Mouse (Mus musculus) embryonic fibroblast, embryonic 13.5 days (primary cell): ENCODE measurements around the gene Igbp1. TPM values are rescaled to one million over a fixed set of nuclear protein-coding genes. Genes with fewer than 3 reads are reported as not detected.
A peak's percentile ranks its signal among the peaks of the same experiment; 100 is the strongest.

Experiments
- H3K27ac ChIP-seq: 2 replicates; pipeline ENCODE4 v1.5.1; 2012; ENCODE audit warnings: low read length, control low read depth, inconsistent platforms; ENCODE audit not compliant: insufficient read depth
- H3K4me1 ChIP-seq: 2 replicates; pipeline ENCODE4 v1.6.1; 2011; ENCODE audit warnings: low read length; ENCODE audit not compliant: control insufficient read depth, insufficient read depth
- H3K4me3 ChIP-seq: 2 replicates; pipeline ENCODE4 v1.5.1; 2011; ENCODE audit warnings: mild to moderate bottlenecking, control low read depth, low read length; ENCODE audit not compliant: insufficient read depth
- CTCF ChIP-seq: IDR thresholded peaks from 2 replicates; pipeline ENCODE4 v1.5.1; 2011; ENCODE audit warnings: mild to moderate bottlenecking, control low read depth, low read length, moderate library complexity, borderline replicate concordance; ENCODE audit not compliant: insufficient read depth
- POLR2A ChIP-seq: IDR thresholded peaks from 2 replicates; pipeline ENCODE4 v1.6.1; 2011; ENCODE audit warnings: low read depth, mild to moderate bottlenecking, control low read depth, low read length, moderate library complexity
- polyA plus RNA-seq: library from polyadenylated mRNA; stranded (reverse); fragments of >200 nt; gene quantifications from 2 replicates; pipeline ENCODE4 v1.2.4, GENCODE M21; 2011; ENCODE audit warnings: low read depth; ENCODE audit not compliant: missing spikeins, insufficient read length

The Igbp1 gene
- polyA plus RNA-seq = 51.9 and 66.7 TPM in 2 replicates

DNA sequence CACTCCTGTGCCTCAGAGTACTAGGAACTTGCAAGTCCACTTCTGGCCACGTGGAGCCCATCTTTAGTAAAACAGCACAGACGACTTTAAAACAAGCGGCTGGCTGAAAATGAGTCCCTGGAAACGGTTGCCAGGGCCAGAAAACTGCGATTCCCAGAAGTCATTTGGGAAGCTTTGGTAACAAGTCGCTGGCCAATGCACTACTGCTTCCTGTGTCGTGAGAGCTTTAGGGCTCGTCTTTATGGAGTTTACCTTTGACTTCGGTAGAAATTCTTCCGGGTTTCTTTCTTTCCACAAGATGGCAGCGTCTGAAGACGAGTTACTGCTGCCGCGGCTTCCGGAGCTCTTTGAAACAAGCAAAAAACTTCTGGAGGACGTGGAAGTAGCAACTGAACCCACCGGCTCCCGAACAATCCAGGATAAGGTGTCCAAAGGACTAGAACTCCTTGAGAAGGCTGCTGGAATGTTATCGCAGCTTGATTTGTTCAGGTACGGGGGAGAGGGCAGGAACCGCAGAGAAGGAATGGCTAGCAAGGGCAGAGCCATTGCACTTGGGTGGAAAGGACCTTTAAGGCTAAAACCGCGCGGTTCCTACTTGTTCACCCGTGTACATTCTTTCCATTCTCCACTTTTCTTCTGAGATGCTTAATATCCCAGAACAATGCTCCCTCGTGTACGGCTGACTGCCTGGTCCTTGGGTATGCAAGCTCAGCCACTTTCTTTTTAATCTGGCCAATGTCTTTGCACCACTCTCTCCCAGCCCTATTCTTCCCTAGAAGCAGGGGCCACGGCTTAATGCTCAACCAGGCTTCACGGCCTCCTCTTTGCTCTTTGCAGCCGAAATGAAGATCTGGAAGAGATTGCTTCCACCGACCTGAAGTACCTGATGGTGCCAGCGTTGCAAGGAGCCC, at the start of gene Igbp1:
Igbp1 (plus strand) TSS at position 224 of the 911 bp plus-strand sequence.
- H3K27ac ChIP-seq = no peak within 1 kb of the TSS
- H3K4me3 ChIP-seq = peak within 1 kb of the TSS; percentile 78
- H3K4me1 ChIP-seq = no peaks in the 10 kb centered on the region
- TF ChIP-seq CTCF (no peak), POLR2A (peak; percentile 42; the same call in 1 of the 2 replicates)

DNA sequence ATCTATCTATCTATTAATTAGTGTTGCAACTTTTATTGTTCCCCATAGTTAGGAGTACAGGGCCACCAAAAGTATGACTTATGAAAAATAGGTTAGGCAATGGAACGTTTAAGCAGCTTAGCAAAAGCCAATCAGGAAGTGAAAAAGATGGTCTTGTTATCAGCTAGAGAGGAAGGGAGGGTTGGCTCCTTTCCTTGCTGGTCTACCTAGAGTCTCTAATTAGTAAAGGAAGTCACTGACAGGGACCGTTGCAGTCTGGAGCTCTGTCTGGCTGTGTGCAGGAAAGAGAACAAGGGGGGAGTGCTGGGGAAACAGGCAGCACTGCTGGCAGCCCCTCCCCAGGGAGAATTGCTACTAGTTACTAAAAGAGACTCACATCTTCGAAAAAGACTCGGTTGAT, 26.0 kb upstream of the Igbp1 start:
- no peak for TF ChIP-seq POLR2A
- no peak for TF ChIP-seq CTCF
- Histone ChIP-seq H3K4me1 (no peaks in the 10 kb centered on the region), H3K4me3 (no peak overlapping the region), H3K27ac (no peak overlapping the region)

DNA sequence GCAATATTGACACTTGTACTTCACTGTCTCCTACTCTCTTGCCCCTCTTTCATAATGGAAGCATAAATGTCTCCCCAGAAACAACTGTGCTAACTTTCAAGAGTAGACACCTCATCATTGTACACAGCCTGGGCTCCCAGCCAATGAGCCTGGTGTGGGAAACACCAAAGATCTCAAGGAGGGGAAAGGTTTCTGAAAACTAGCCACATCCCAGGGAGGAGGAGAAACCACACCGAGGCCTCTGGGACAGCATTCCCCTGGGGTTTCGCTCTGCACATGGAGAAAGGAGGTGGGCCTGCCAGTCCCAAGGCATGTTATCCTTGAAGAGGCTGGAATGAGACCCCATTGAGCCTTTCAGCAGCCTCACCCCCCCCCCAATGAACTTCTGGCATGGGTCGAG, 24.0 kb upstream of the Igbp1 start:
- Histone ChIP-seq H3K4me1 (no peaks in the 10 kb centered on the region), H3K27ac (no peak overlapping the region), H3K4me3 (no peak overlapping the region)
- no peak for TF ChIP-seq POLR2A
- TF ChIP-seq CTCF = no peak

DNA sequence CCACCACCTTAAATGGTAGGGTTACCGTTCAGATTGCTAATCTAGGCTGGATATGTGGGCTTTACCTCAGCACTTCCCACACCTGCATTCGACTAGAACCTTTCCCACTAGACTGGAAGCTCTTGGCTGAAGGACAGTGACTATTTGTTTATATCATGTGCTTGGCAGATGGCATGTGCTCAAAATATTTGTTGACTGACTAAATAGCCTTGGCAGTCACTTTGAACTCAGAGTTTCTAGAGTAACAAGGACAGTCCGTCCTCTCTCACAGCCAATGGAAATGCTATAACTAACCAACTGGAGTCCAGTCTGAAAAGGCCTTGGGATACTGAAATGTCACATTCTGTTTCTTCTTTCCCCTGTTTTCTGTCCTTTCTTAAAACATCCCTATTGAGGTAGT, 22.6 kb upstream of the Igbp1 start:
- no peaks in the 10 kb centered on the region for H3K4me1 ChIP-seq
- TF ChIP-seq POLR2A (no peak), CTCF (no peak)
- no peak overlapping the region for H3K4me3 ChIP-seq

DNA sequence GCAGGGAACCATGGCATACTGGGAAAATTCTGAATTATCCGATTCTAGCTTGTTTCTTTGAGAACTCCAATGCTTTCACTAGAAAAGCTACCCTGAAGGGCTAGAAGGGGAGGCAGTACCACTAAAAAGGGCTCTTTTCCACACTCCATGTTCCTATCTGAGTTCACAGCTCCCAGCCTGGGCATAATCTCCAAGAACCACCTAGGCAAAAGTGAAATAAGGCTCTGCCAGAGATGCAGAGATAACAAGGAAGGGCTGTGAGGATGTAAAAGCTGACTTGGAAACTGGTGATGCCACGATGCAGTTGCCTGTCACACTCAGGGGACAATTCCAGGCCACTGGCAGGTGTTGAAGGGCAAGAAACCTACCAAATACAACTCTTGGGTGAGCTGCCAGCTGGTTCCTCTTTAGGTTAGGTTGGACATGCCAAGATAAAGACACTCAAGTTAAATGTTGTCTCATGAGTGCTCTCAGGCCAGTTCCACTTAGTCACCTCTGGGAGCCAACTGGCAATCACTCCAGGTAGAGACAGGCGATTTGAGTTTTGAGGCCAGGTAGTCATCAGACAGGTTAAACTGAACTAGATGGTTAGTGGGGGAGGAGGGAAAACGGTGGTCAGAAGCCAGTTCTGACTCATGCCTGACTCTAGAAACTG, 18.4 kb upstream of the Igbp1 start:
- no peaks in the 10 kb centered on the region for H3K4me1 ChIP-seq
- no peak overlapping the region for H3K27ac ChIP-seq
- no peak overlapping the region for H3K4me3 ChIP-seq
- no peak for TF ChIP-seq POLR2A
- no peak for TF ChIP-seq CTCF

More for the DNA sequence above, 22.6 kb upstream of the Igbp1 start:
- no peak overlapping the region; the same call in 1 of the 2 replicates for H3K27ac ChIP-seq

DNA sequence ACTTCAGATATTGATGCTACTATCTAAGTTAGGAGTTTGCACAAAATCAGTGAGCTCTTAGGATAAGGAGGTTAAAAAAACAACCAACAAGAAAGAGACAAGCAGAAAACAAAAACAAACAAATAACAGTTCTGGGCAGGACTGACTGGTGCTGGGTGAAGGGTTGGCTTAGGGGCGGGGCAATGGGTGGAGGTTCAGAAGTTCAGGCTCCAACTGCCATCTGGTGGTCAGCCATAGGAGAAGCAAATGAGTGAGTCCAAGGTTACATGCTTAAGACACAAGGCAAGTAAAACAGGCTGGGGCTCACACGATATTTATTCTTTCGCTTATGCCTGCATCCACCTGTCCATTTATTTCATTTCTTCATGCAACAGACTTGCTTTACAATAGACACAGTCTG, 13.8 kb upstream of the Igbp1 start:
- no peak overlapping the region for H3K4me3 ChIP-seq
- TF ChIP-seq CTCF (0 out of 2 replicates have a peak, but pooled peaks have one; percentile 28), POLR2A (no peak)
- no peak overlapping the region for H3K27ac ChIP-seq
- H3K4me1 ChIP-seq = no peaks in the 10 kb centered on the region

DNA sequence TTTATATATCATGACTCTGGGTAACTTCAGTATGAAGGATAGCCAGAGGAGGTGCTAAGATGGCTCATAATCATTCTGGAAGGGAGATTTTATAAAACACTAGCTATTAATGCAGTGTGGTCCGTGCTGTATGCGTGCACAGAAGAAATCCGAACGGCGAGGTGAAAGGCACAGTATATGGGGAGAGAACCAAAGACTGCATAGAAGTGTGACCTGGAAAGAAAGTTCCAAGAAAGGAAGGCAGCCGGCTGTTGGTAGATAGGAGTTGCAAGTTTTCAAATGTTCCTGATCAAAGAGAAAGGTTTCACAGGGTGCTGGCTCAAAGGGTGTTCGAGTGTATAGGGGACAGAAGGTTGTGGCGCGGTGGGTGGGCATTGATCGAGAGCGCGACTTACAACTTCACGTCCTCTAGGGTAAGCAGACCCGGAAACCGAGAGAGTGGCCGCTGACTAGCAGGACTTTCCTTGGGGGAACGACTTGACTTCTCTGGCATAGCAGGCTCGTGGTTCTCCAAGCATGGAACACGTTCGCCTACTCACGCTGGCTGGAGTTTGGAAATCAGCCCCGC, 507 bp upstream of the Igbp1 start:
- no peaks in the 10 kb centered on the region for H3K4me1 ChIP-seq
- peak overlapping the region; percentile 52 for H3K4me3 ChIP-seq
- no peak for TF ChIP-seq POLR2A
- TF ChIP-seq CTCF = no peak
- no peak overlapping the region for H3K27ac ChIP-seq

DNA sequence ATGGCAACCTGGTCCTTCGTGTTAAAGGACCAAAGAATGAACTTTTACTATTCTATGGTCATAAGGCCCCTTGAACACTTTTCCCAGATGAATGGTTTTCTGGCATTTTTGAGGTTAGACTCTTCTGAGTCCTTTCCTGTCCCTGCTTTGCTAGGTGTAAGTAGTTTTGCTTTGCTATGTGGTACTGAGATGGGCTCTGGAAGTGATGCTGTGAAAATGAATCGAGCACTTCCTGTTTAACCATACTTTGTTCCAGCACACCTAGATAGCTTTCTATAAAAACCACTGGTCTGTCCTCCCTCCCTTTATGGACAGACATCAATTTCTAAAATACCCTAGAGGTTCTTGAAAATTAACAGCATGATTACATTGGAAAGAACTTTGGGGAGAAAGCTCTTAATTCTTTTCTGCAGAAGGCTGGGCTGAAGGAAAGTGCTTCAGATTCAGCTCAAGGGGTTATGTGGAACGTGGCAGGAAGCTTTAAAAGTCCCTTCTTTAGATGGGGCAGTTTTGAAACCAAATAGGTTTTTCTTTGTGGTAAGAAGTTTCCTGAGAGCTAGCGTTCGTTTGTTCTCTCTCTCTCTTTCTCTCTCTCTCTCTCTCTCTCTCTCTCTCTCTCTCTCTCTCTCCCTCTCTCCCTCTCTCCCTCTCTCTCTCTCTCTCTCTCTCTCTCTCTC, 10.2 kb downstream of the Igbp1 start:
- TF ChIP-seq POLR2A (no peak), CTCF (no peak)
- H3K27ac ChIP-seq = no peak overlapping the region
- no peak overlapping the region for H3K4me3 ChIP-seq
- H3K4me1 ChIP-seq = no peaks in the 10 kb centered on the region

DNA sequence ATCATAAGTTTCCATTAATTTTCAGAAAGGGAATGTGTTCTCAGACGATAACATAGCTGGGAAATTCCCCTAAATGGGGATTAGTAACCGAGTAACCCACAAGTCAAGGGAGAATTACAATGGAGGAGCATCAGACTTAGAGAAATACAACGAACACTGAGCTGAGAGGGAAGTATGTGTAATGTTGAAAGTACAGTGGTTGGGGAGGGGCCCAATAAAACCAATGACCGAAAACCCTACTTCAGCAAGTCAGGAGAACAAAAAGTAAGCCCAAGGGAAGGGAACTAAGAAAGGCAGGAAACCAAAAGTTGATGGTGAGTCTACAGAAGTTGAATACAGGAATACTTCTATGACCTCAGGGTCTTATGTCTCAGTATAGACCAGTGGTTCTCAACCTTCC, 14.1 kb downstream of the Igbp1 start:
- H3K4me1 ChIP-seq = no peaks in the 10 kb centered on the region
- H3K27ac ChIP-seq = no peak overlapping the region
- TF ChIP-seq CTCF (no peak), POLR2A (no peak)
- no peak overlapping the region for H3K4me3 ChIP-seq

DNA sequence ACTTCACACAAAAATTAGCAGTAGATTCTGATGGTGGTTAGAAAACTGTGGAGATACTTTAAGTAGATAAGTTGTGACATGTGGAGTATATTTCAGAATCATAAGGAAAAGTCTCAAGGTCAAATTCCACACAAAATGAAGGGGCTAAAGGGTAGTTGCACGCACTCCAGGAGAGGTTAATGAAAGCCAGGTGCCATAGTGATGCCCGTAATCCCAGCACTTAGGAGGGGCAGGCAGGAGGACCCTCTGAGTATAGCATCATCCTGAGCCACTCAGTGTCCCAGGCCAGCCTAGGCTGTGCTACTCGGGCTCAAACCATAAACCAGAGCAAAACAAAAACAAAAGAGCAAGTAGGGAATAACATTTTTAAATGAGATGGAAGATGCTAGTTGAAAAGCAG, 15.8 kb downstream of the Igbp1 start:
- no peak overlapping the region for H3K27ac ChIP-seq
- H3K4me3 ChIP-seq = no peak overlapping the region
- H3K4me1 ChIP-seq = no peaks in the 10 kb centered on the region
- TF ChIP-seq POLR2A (no peak), CTCF (no peak)
